Mouse (Mus musculus): Measurements from ENCODE around the gene Dxo. TPM values are rescaled to one million over a fixed set of nuclear protein-coding genes. Genes with fewer than 3 reads are reported as not detected.

Gene Dxo
- polyA plus RNA-seq, 1 experiment, result not detected

DNA sequence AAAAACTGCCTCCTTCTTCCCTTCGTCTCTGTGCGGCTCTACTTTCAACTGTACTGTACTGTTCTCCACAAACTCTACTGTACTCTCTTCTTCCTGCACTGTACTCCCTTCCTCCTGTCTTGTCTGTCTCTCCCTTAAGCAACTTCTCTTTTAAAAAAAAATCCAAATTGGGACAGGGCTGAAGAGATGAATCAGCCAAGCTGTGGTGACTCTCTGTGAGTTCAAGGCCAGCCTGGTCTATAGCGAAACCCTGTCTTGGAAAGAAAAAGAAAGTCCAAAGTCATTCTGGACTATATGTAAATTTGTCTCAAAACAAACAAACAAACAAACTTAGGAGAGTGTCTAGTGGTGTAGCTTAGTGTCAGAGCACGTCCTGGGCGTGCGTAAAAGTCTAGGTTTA is 37.5 kb downstream of the Dxo start:
- TF ChIP-seq POLR2A (IDR thresholded peaks at IDR 0.05; ENCODE audit: insufficient read depth, low read depth, low read length), result no peak
- no peak for TF ChIP-seq CTCF (IDR thresholded peaks at IDR 0.05; ENCODE audit: insufficient read depth, low read depth, low read length)
- WGBS, result 90% methylated on average over 6 of the region's 6 CpGs
- Histone ChIP-seq H3K27ac (ENCODE audit: insufficient read depth, low read depth, low read length) (no peak overlapping the region), H3K4me3 (ENCODE audit: insufficient read depth, low read depth, low read length) (no peak overlapping the region), H3K4me1 (ENCODE audit: control insufficient read depth, insufficient read depth, low read length) (no peaks in the 10 kb centered on the region)

DNA sequence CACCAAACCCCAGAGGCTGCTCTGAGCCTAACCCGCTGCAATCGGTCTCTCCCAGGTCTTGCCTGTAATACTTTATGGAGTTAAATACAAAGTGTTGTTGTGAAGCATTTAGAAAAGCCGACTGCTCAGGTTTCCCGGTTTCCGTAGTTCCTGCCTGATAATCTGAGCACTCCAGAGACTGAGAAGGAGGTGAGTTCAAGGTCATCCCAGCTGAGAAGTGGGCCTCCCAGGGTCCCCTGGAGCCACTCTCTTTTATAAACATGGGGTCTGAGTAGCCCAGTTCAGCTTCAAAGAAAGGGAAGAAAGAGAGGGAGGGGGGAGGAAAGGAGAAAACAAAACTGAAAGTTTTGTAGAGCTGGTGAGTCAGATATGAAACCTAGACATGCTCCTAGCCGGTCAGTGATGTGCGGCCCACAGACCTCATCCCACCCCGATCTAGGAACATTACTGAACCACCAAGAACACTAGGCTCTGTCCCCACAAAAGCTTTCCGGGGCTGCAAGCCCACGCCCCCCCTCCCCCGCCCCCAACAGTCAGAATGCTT is 42.6 kb downstream of the Dxo start, which contains the start of gene Zbtb12:
Gene Zbtb12, plus strand, starts transcription at position 148 of the 544 bp plus-strand sequence.
- Histone ChIP-seq H3K4me3 (ENCODE audit: insufficient read depth, low read depth, low read length) (no peak within 1 kb of the TSS), H3K27ac (ENCODE audit: insufficient read depth, low read depth, low read length) (no peak within 1 kb of the TSS), H3K4me1 (ENCODE audit: control insufficient read depth, insufficient read depth, low read length) (no peaks in the 10 kb centered on the region)
- 65% methylated on average over 11 of the region's 11 CpGs for WGBS
- TF ChIP-seq CTCF (IDR thresholded peaks at IDR 0.05; ENCODE audit: insufficient read depth, low read depth, low read length), result no peak
- no peak for TF ChIP-seq POLR2A (IDR thresholded peaks at IDR 0.05; ENCODE audit: insufficient read depth, low read depth, low read length)

DNA sequence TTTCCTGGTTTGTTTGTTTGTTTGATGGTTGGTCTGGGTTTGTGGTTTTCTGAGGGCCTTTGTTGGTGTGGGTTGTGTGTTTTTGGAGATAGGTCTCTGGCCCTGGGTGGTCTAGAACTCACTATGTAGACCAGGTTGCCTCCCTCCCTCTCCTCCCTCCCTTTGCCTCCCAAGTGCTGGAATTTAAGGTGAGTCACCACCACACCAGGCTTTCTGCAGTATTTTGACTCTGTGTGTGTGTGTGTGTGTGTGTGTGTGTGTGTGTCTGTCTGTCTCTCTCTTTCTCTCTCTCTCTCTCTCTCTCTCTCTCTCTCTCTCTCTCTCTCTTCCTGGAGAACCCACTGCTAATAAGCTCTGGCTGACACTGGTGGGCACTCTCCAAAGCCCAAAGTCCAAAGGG is 44.3 kb downstream of the Dxo start:
- TF ChIP-seq CTCF (IDR thresholded peaks at IDR 0.05; ENCODE audit: insufficient read depth, low read depth, low read length), result no peak
- TF ChIP-seq POLR2A (IDR thresholded peaks at IDR 0.05; ENCODE audit: insufficient read depth, low read depth, low read length), result no peak
- Histone ChIP-seq H3K4me1 (ENCODE audit: control insufficient read depth, insufficient read depth, low read length) (no peaks in the 10 kb centered on the region), H3K27ac (ENCODE audit: insufficient read depth, low read depth, low read length) (no peak overlapping the region), H3K4me3 (ENCODE audit: insufficient read depth, low read depth, low read length) (no peak overlapping the region)

DNA sequence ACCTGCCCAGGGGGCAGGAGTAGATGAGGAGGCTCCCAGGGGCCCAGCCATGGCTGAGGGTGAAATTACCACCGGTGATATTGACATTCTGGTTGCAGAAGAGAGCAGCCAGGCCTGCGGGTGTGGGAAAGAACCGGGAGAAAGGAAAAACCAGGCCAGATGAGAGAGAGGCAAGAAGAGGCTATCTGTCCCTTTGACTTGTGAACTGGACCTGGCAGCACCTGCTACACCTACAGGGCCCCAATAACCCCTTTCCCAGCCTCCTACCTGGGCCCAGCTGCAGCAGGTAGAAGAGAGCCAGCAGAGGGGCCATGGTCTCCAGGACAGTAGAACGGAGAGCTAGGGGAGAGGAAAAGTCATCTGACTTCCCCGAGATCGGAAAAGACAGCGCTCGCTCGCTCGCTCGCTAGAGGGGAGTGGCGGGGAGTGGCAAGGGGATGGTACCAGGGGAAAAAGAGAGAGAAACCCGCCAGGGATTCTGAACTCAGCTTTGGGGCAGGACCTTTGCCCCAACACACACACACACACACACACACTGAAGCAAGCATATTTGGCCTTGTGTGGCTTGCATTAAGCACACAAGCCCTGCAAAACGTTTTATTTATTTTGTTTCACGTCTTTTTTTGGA is 45.0 kb downstream of the Dxo start, which contains the start of gene Gm20547:
Gene Gm20547, minus strand, starts transcription at position 360 of the 628 bp plus-strand sequence.
- H3K4me3 ChIP-seq (ENCODE audit: insufficient read depth, low read depth, low read length), result no peak within 1 kb of the TSS
- TF ChIP-seq POLR2A (IDR thresholded peaks at IDR 0.05; ENCODE audit: insufficient read depth, low read depth, low read length), result no peak
- no peak for TF ChIP-seq CTCF (IDR thresholded peaks at IDR 0.05; ENCODE audit: insufficient read depth, low read depth, low read length)
- H3K4me1 ChIP-seq (ENCODE audit: control insufficient read depth, insufficient read depth, low read length), result no peaks in the 10 kb centered on the region
- no peak within 1 kb of the TSS for H3K27ac ChIP-seq (ENCODE audit: insufficient read depth, low read depth, low read length)
- 22% methylated on average over 15 of the region's 15 CpGs for WGBS

DNA sequence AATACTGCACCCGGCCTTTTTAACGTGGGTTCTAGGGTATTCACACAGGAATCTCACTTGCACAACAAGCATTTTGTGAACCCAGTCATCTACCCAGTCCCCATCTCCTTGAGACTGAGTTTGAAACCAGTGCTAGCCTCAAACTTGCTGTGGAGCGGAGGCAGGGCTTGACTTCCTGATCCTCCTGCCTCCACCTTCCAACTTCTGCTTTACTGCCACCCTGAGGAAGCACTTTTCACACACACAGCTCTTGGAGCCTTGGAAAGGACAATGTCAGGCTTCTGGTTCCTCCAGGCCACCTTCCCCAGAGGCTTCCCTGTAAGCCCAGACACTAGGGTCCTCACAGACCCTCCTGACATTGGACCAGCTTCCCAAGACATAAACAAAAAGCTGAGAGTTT is 46.5 kb downstream of the Dxo start:
- TF ChIP-seq CTCF (IDR thresholded peaks at IDR 0.05; ENCODE audit: insufficient read depth, low read depth, low read length), result no peak
- no peak for TF ChIP-seq POLR2A (IDR thresholded peaks at IDR 0.05; ENCODE audit: insufficient read depth, low read depth, low read length)
- H3K4me3 ChIP-seq (ENCODE audit: insufficient read depth, low read depth, low read length), result no peak overlapping the region
- WGBS, result 54% methylated on average over 3 of the region's 3 CpGs
- no peak overlapping the region for H3K27ac ChIP-seq (ENCODE audit: insufficient read depth, low read depth, low read length)
- H3K4me1 ChIP-seq (ENCODE audit: control insufficient read depth, insufficient read depth, low read length), result no peaks in the 10 kb centered on the region

DNA sequence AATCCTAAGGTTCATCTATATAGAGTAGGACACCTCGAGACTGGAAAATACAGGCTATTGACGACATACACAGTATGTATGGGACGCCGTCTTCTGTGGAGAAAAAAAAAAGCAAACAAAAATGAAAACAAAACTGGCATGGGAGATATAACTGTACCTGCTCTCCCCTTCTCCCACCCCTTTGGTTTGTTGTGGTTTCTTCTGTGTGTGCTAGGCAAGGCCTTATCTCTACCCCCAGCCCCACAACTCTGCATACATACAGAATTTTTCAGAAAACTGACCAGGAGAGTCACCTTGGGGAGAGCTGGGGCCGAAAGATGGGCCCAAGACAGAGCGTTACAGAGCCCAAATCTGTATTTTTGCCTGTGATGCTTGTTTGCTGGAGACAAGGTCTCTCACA is 47.9 kb downstream of the Dxo start:
- Histone ChIP-seq H3K27ac (ENCODE audit: insufficient read depth, low read depth, low read length) (no peak overlapping the region), H3K4me3 (ENCODE audit: insufficient read depth, low read depth, low read length) (no peak overlapping the region), H3K4me1 (ENCODE audit: control insufficient read depth, insufficient read depth, low read length) (no peaks in the 10 kb centered on the region)
- WGBS, result 92% methylated on average over 6 of the region's 6 CpGs
- no peak for TF ChIP-seq CTCF (IDR thresholded peaks at IDR 0.05; ENCODE audit: insufficient read depth, low read depth, low read length)

DNA sequence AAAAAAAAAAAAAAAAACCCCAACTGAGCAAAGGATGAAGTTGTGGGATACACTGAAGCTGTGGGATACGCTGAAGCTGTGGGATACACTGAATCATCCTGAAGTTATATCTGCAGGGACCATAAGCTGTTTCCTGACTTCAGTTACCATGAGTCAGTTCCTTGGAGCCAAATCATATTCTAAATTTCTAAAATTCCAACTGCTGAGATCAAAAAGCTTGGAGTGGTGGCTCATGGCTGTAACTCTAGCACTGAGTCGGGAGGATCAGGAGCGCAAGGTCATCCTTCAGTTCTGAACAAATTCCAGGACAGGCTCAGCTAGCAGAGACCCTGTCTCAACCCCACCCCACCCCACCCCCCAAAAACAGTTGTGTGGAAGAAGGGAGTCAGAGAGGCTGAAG is 48.8 kb downstream of the Dxo start:
- 91% methylated on average over 3 of the region's 3 CpGs for WGBS
- H3K27ac ChIP-seq (ENCODE audit: insufficient read depth, low read depth, low read length), result no peak overlapping the region
- no peak overlapping the region for H3K4me3 ChIP-seq (ENCODE audit: insufficient read depth, low read depth, low read length)
- TF ChIP-seq CTCF (IDR thresholded peaks at IDR 0.05; ENCODE audit: insufficient read depth, low read depth, low read length) (no peak), POLR2A (IDR thresholded peaks at IDR 0.05; ENCODE audit: insufficient read depth, low read depth, low read length) (no peak)
- no peaks in the 10 kb centered on the region for H3K4me1 ChIP-seq (ENCODE audit: control insufficient read depth, insufficient read depth, low read length)

DNA sequence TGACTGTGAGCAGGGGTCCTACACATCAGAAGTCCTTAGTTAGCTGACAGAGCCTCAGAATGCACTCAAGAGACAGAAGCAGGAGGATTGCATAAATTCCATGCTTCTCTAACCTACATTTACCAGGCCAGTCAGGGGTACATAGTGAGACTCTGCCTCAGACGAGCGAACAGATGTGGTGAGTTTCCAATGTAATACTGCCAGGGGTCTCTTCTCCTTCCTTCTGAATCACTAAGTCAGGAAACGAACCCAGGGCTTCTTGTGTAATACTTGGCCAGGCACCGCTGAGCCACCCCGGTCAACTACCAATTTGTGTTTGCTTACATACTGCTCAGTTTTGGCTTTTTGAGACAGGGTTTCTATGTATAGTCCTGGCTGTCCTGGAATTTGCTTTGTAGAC is 51.1 kb downstream of the Dxo start:
- Histone ChIP-seq H3K4me3 (ENCODE audit: insufficient read depth, low read depth, low read length) (no peak overlapping the region), H3K4me1 (ENCODE audit: control insufficient read depth, insufficient read depth, low read length) (no peaks in the 10 kb centered on the region), H3K27ac (ENCODE audit: insufficient read depth, low read depth, low read length) (no peak overlapping the region)
- 85% methylated on average over 5 of the region's 5 CpGs for WGBS
- TF ChIP-seq CTCF (IDR thresholded peaks at IDR 0.05; ENCODE audit: insufficient read depth, low read depth, low read length) (no peak), POLR2A (IDR thresholded peaks at IDR 0.05; ENCODE audit: insufficient read depth, low read depth, low read length) (no peak)

Other genes starting within 250 kb of the Dxo start
- not detected in 2 replicates for gene Gpsm3, start 247.2 kb upstream of the Dxo start, polyA plus RNA-seq (2012; ENCODE audit: insufficient read depth, insufficient read length, low replicate concordance, missing spikeins)
- not detected in 2 replicates for gene Pbx2, start 245.8 kb upstream of the Dxo start, polyA plus RNA-seq (2012; ENCODE audit: insufficient read depth, insufficient read length, low replicate concordance, missing spikeins)
- not detected in 2 replicates for gene Ager, start 239.2 kb upstream of the Dxo start, polyA plus RNA-seq (2012; ENCODE audit: insufficient read depth, insufficient read length, low replicate concordance, missing spikeins)
- gene Rnf5, start 233.3 kb upstream of the Dxo start, polyA plus RNA-seq (2012; ENCODE audit: insufficient read depth, insufficient read length, low replicate concordance, missing spikeins), result not detected in 2 replicates
- gene Agpat1, start 232.8 kb upstream of the Dxo start, polyA plus RNA-seq (2012; ENCODE audit: insufficient read depth, insufficient read length, low replicate concordance, missing spikeins), result 342 TPM in 1 of 2 replicates, not detected in the other
- not detected in 2 replicates for gene Egfl8, start 221.0 kb upstream of the Dxo start, polyA plus RNA-seq (2012; ENCODE audit: insufficient read depth, insufficient read length, low replicate concordance, missing spikeins)
- not detected in 2 replicates for gene Ppt2, start 208.5 kb upstream of the Dxo start, polyA plus RNA-seq (2012; ENCODE audit: insufficient read depth, insufficient read length, low replicate concordance, missing spikeins)
- gene Prrt1, start 207.5 kb upstream of the Dxo start, polyA plus RNA-seq (2012; ENCODE audit: insufficient read depth, insufficient read length, low replicate concordance, missing spikeins), result not detected in 2 replicates
- gene Fkbpl, start 192.3 kb upstream of the Dxo start, polyA plus RNA-seq (2012; ENCODE audit: insufficient read depth, insufficient read length, low replicate concordance, missing spikeins), result not detected in 2 replicates
- not detected in 2 replicates for gene Atf6b, start 189.9 kb upstream of the Dxo start, polyA plus RNA-seq (2012; ENCODE audit: insufficient read depth, insufficient read length, low replicate concordance, missing spikeins)
- gene Tnxb, start 166.5 kb upstream of the Dxo start, polyA plus RNA-seq (2012; ENCODE audit: insufficient read depth, insufficient read length, low replicate concordance, missing spikeins), result not detected in 2 replicates
- not detected in 2 replicates for gene C4b, start 93.1 kb upstream of the Dxo start, polyA plus RNA-seq (2012; ENCODE audit: insufficient read depth, insufficient read length, low replicate concordance, missing spikeins)
- gene Cyp21a1, start 32.5 kb upstream of the Dxo start, polyA plus RNA-seq (2012; ENCODE audit: insufficient read depth, insufficient read length, low replicate concordance, missing spikeins), result not detected in 2 replicates
- not detected in 2 replicates for gene Stk19, start 74 bp upstream of the Dxo start, polyA plus RNA-seq (2012; ENCODE audit: insufficient read depth, insufficient read length, low replicate concordance, missing spikeins)
- not detected in 2 replicates for gene Skiv2l, start 13.2 kb downstream of the Dxo start, polyA plus RNA-seq (2012; ENCODE audit: insufficient read depth, insufficient read length, low replicate concordance, missing spikeins)
- gene Nelfe, start 13.4 kb downstream of the Dxo start, polyA plus RNA-seq (2012; ENCODE audit: insufficient read depth, insufficient read length, low replicate concordance, missing spikeins), result not detected in 2 replicates
- not detected in 2 replicates for gene Cfb, start 25.5 kb downstream of the Dxo start, polyA plus RNA-seq (2012; ENCODE audit: insufficient read depth, insufficient read length, low replicate concordance, missing spikeins)
- gene Zbtb12, start 42.5 kb downstream of the Dxo start, polyA plus RNA-seq (2012; ENCODE audit: insufficient read depth, insufficient read length, low replicate concordance, missing spikeins), result not detected in 2 replicates
- not detected in 2 replicates for gene Gm20547, start 45.0 kb downstream of the Dxo start, polyA plus RNA-seq (2012; ENCODE audit: insufficient read depth, insufficient read length, low replicate concordance, missing spikeins)
- gene C2, start 61.2 kb downstream of the Dxo start, polyA plus RNA-seq (2012; ENCODE audit: insufficient read depth, insufficient read length, low replicate concordance, missing spikeins), result not detected in 2 replicates
- 130 TPM in 1 of 2 replicates, not detected in the other for gene Ehmt2, start 61.5 kb downstream of the Dxo start, polyA plus RNA-seq (2012; ENCODE audit: insufficient read depth, insufficient read length, low replicate concordance, missing spikeins)
- gene Slc44a4, start 77.4 kb downstream of the Dxo start, polyA plus RNA-seq (2012; ENCODE audit: insufficient read depth, insufficient read length, low replicate concordance, missing spikeins), result not detected in 2 replicates
- not detected in 2 replicates for gene Neu1, start 94.2 kb downstream of the Dxo start, polyA plus RNA-seq (2012; ENCODE audit: insufficient read depth, insufficient read length, low replicate concordance, missing spikeins)
- not detected in 2 replicates for gene Hspa1b, start 122.2 kb downstream of the Dxo start, polyA plus RNA-seq (2012; ENCODE audit: insufficient read depth, insufficient read length, low replicate concordance, missing spikeins)
- gene Gm20481, start 132.9 kb downstream of the Dxo start, polyA plus RNA-seq (2012; ENCODE audit: insufficient read depth, insufficient read length, low replicate concordance, missing spikeins), result not detected in 2 replicates
- gene Hspa1a, start 135.1 kb downstream of the Dxo start, polyA plus RNA-seq (2012; ENCODE audit: insufficient read depth, insufficient read length, low replicate concordance, missing spikeins), result not detected in 2 replicates
- not detected in 2 replicates for gene Hspa1l, start 135.7 kb downstream of the Dxo start, polyA plus RNA-seq (2012; ENCODE audit: insufficient read depth, insufficient read length, low replicate concordance, missing spikeins)
- gene Lsm2, start 144.8 kb downstream of the Dxo start, polyA plus RNA-seq (2012; ENCODE audit: insufficient read depth, insufficient read length, low replicate concordance, missing spikeins), result not detected in 2 replicates
- gene Vars, start 164.0 kb downstream of the Dxo start, polyA plus RNA-seq (2012; ENCODE audit: insufficient read depth, insufficient read length, low replicate concordance, missing spikeins), result not detected in 2 replicates
- gene Vwa7, start 179.6 kb downstream of the Dxo start, polyA plus RNA-seq (2012; ENCODE audit: insufficient read depth, insufficient read length, low replicate concordance, missing spikeins), result not detected in 2 replicates
- gene Sapcd1, start 191.0 kb downstream of the Dxo start, polyA plus RNA-seq (2012; ENCODE audit: insufficient read depth, insufficient read length, low replicate concordance, missing spikeins), result not detected in 2 replicates
- not detected in 2 replicates for gene Msh5, start 209.7 kb downstream of the Dxo start, polyA plus RNA-seq (2012; ENCODE audit: insufficient read depth, insufficient read length, low replicate concordance, missing spikeins)
- not detected in 2 replicates for gene Clic1, start 212.9 kb downstream of the Dxo start, polyA plus RNA-seq (2012; ENCODE audit: insufficient read depth, insufficient read length, low replicate concordance, missing spikeins)
- not detected in 2 replicates for gene Ddah2, start 222.0 kb downstream of the Dxo start, polyA plus RNA-seq (2012; ENCODE audit: insufficient read depth, insufficient read length, low replicate concordance, missing spikeins)
- not detected in 2 replicates for gene Ly6g6c, start 228.4 kb downstream of the Dxo start, polyA plus RNA-seq (2012; ENCODE audit: insufficient read depth, insufficient read length, low replicate concordance, missing spikeins)
- not detected in 2 replicates for gene Mpig6b, start 229.2 kb downstream of the Dxo start, polyA plus RNA-seq (2012; ENCODE audit: insufficient read depth, insufficient read length, low replicate concordance, missing spikeins)
- not detected in 2 replicates for gene Ly6g6e, start 239.9 kb downstream of the Dxo start, polyA plus RNA-seq (2012; ENCODE audit: insufficient read depth, insufficient read length, low replicate concordance, missing spikeins)
- gene Ly6g6d, start 241.0 kb downstream of the Dxo start, polyA plus RNA-seq (2012; ENCODE audit: insufficient read depth, insufficient read length, low replicate concordance, missing spikeins), result not detected in 2 replicates
- not detected in 2 replicates for gene Ly6g6f, start 248.6 kb downstream of the Dxo start, polyA plus RNA-seq (2012; ENCODE audit: insufficient read depth, insufficient read length, low replicate concordance, missing spikeins)

Data from olfactory bulb, adult 2 months (tissue).